Mouse (Mus musculus) ES-Bruce4 (cell line): ENCODE results near the gene Dll3.

Experiments
- CTCF ChIP-seq: IDR thresholded peaks from one replicate; pipeline ENCODE4 v1.8.1; 2011; ENCODE audit warnings: low read depth, low read length
- EP300 ChIP-seq: IDR thresholded peaks from 2 replicates; pipeline ENCODE4 v1.6.1; 2011; ENCODE audit warnings: low read depth, low read length; ENCODE audit not compliant: insufficient read depth
- POLR2A ChIP-seq: IDR thresholded peaks from one replicate; pipeline ENCODE4 v1.8.1; 2011; ENCODE audit warnings: low read length; ENCODE audit not compliant: insufficient read depth

GRCm38 (mm10) chr7:28278279-28278652 is 23.8 kb downstream of the Dll3 start:
- TF ChIP-seq POLR2A, result no peak
- no peak for TF ChIP-seq CTCF
- no peak for TF ChIP-seq EP300
